Mouse (Mus musculus) liver, embryonic 14.5 days (tissue): ENCODE results near the gene Aph1b.

Experiments
- CTCF ChIP-seq: IDR thresholded peaks from 2 replicates; pipeline ENCODE4 v1.5.1; 2016; ENCODE audit warnings: antibody characterized with exemption, low read depth, control low read depth
- EP300 ChIP-seq: IDR thresholded peaks from 2 replicates; pipeline ENCODE4 v1.6.1; 2016; ENCODE audit warnings: antibody characterized with exemption, low read depth

GRCm38 (mm10) chr9:66820996-66821395, 25.7 kb upstream of the Aph1b start:
- no peak for TF ChIP-seq EP300
- no peak for TF ChIP-seq CTCF
